Mouse (Mus musculus) limb, embryonic 12.5 days (tissue): ENCODE results near the gene Cpt1b. TPM values are rescaled to one million over a fixed set of nuclear protein-coding genes. Genes with fewer than 3 reads are reported as not detected.

Source experiments
- ATAC-seq: fragments of 200-750 bp; cut with Nextera tagmentation; 2 replicates; pipeline ENCODE4 v1.8.0; 2017; ENCODE audit warnings: low read depth, moderate TSS enrichment; ENCODE audit not compliant: insufficient number of reproducible peaks, insufficient read depth, low FRiP score, low TSS enrichment
- H3K27ac ChIP-seq: fragments of 300-500 bp; sonication (generic); 2 replicates; pipeline ENCODE4 v1.5.1; 2016; ENCODE audit warnings: mild to moderate bottlenecking, moderate library complexity
- H3K27me3 ChIP-seq: fragments of 300-500 bp; sonication (generic); 2 replicates; pipeline ENCODE4 v1.6.1; 2016; ENCODE audit warnings: mild to moderate bottlenecking, moderate library complexity
- H3K36me3 ChIP-seq: fragments of 300-500 bp; sonication (generic); 2 replicates; pipeline ENCODE4 v1.6.1; 2016; ENCODE audit warnings: mild to moderate bottlenecking, moderate library complexity
- H3K4me1 ChIP-seq: fragments of 300-500 bp; sonication (generic); replicated peaks from 2 replicates; pipeline ENCODE4 v1.6.1; 2016
- H3K4me2 ChIP-seq: fragments of 300-500 bp; sonication (generic); 2 replicates; pipeline ENCODE4 v1.6.1; 2016; ENCODE audit warnings: mild to moderate bottlenecking, moderate library complexity
- H3K4me3 ChIP-seq: fragments of 300-500 bp; sonication (generic); replicated peaks from 2 replicates; pipeline ENCODE4 v1.5.1; 2016; ENCODE audit warnings: mild to moderate bottlenecking
- H3K9ac ChIP-seq: fragments of 300-500 bp; sonication (generic); replicated peaks from 2 replicates; pipeline ENCODE4 v1.6.1; 2016; ENCODE audit warnings: mild to moderate bottlenecking, moderate library complexity
- H3K9me3 ChIP-seq: fragments of 300-500 bp; sonication (generic); 2 replicates; pipeline ENCODE4 v1.6.1; 2016; ENCODE audit warnings: mild to moderate bottlenecking, moderate library complexity
- WGBS: fragments of 180-500 bp; shearing (Covaris S2); methylation state at CpG from one replicate; pipeline ENCODE4 v1.1.7; 2016; 5-methylcytosine and 5-hydroxymethylcytosine counted together
- polyA plus RNA-seq: library from polyadenylated mRNA; unstranded; fragments of >200 nt; fragmentation: Nextera tagmentation; extraction: Ambion mirVana; gene quantifications from 2 replicates; pipeline ENCODE4 v1.2.1, GENCODE M21; 2016

Cpt1b gene
- polyA plus RNA-seq, 1 experiment from 2014 or later = 0.25 TPM

- 88% methylated on average over 13 of the region's 13 CpGs for WGBS
- no peak overlapping the region for H3K27ac ChIP-seq
- H3K9ac ChIP-seq = no peak overlapping the region
- no peak for ATAC-seq
- peaks cover 60% of the 10 kb centered on the region for H3K36me3 ChIP-seq
- peaks cover 13% of the 10 kb centered on the region for H3K27me3 ChIP-seq
- H3K4me1 ChIP-seq = peaks cover 13% of the 10 kb centered on the region
- no peaks in the 10 kb centered on the region for H3K9me3 ChIP-seq
- no peak overlapping the region for H3K4me2 ChIP-seq
- no peak overlapping the region for H3K4me3 ChIP-seq
Observed at GRCm38 (mm10) chr15:89372068-89372467, 53.6 kb downstream of the Cpt1b start.

Other genes with a start within 250 kb of the Cpt1b start
- gene Plxnb2, start 245.1 kb downstream of the Cpt1b start, polyA plus RNA-seq = 157 and 170 TPM in 2 replicates
- gene Dennd6b, start 229.4 kb downstream of the Cpt1b start, polyA plus RNA-seq = 30.1 and 31.2 TPM in 2 replicates
- gene Ppp6r2, start 214.3 kb downstream of the Cpt1b start, polyA plus RNA-seq = 30.5 and 33.3 TPM in 2 replicates
- 57.2 and 73.4 TPM in 2 replicates for gene Sbf1, start 110.6 kb downstream of the Cpt1b start, polyA plus RNA-seq
- gene Adm2, start 103.1 kb downstream of the Cpt1b start, polyA plus RNA-seq = 0.16 and 0.17 TPM in 2 replicates
- not detected in 2 replicates for gene Miox, start 91.5 kb downstream of the Cpt1b start, polyA plus RNA-seq
- gene Lmf2, start 70.2 kb downstream of the Cpt1b start, polyA plus RNA-seq = 43.3 and 47.4 TPM in 2 replicates
- 175 and 183 TPM in 2 replicates for gene Ncaph2, start 70.1 kb downstream of the Cpt1b start, polyA plus RNA-seq
- 4.2 and 5.3 TPM in 2 replicates for gene Sco2, start 52.0 kb downstream of the Cpt1b start, polyA plus RNA-seq
- gene Tymp, start 48.8 kb downstream of the Cpt1b start, polyA plus RNA-seq = 1.5 TPM in 2 replicates
- 0.33 and 0.48 TPM in 2 replicates for gene Odf3b, start 46.6 kb downstream of the Cpt1b start, polyA plus RNA-seq
- gene Klhdc7b, start 40.9 kb downstream of the Cpt1b start, polyA plus RNA-seq = 0.05 TPM in 1 of 2 replicates, not detected in the other
- gene Syce3, start 15.4 kb downstream of the Cpt1b start, polyA plus RNA-seq = not detected in 2 replicates
- 3.6 and 3.8 TPM in 2 replicates for gene C730034F03Rik, start 3.7 kb upstream of the Cpt1b start, polyA plus RNA-seq
- not detected in 2 replicates for gene Gm44502, start 3.8 kb upstream of the Cpt1b start, polyA plus RNA-seq
- 59.2 and 61.8 TPM in 2 replicates for gene Chkb, start 4.0 kb upstream of the Cpt1b start, polyA plus RNA-seq
- gene Mapk8ip2, start 28.1 kb upstream of the Cpt1b start, polyA plus RNA-seq = 2.0 and 2.1 TPM in 2 replicates
- gene Arsa, start 51.6 kb upstream of the Cpt1b start, polyA plus RNA-seq = 15.2 and 15.6 TPM in 2 replicates
- 2.4 and 3.2 TPM in 2 replicates for gene Shank3, start 73.8 kb upstream of the Cpt1b start, polyA plus RNA-seq
- gene Acr, start 142.5 kb upstream of the Cpt1b start, polyA plus RNA-seq = 0.28 TPM in 1 of 2 replicates, not detected in the other
- 48.9 and 53.0 TPM in 2 replicates for gene Rabl2, start 166.1 kb upstream of the Cpt1b start, polyA plus RNA-seq